Mouse (Mus musculus) liver, postnatal 0 days (tissue): ENCODE measurements around the gene Il33.

Experiments used
- CTCF ChIP-seq: sonication (generic); IDR thresholded peaks from 2 replicates; pipeline ENCODE4 v1.5.1; 2016; ENCODE audit warnings: antibody characterized with exemption, low read depth
- EP300 ChIP-seq: IDR thresholded peaks from 2 replicates; pipeline ENCODE4 v1.6.1; 2016; ENCODE audit warnings: antibody characterized with exemption, low read depth, mild to moderate bottlenecking

DNA sequence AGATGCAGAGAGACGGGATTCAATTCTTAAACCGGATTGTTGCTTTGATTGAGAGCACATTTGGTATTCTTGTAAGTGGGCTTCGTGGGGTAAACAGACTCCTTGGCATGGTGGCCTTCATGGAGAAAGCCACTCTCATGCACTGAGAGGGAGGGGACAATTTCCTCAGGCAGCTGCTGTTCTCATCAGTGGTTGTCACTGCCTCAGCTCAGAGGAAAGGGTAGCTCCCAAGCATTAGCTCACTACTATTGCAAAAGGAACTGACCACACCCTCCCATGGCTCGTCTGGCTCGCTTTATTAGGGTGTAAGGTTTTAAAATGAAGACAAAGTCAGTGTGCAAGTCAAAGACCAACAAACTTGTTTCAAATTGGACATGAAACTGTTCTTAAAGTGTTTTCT lies 48.5 kb downstream of the Il33 start:
- no peak for TF ChIP-seq CTCF
- TF ChIP-seq EP300: no peak
